Mouse (Mus musculus) spleen, adult 2 months (tissue): ENCODE data around the gene Amn.

Experiments used
- CTCF ChIP-seq: fragments of 200-500 bp; IDR thresholded peaks from 2 replicates; pipeline ENCODE4 v1.5.1; 2011; ENCODE audit warnings: mild to moderate bottlenecking, inconsistent platforms; ENCODE audit not compliant: insufficient read depth, insufficient read length, insufficient replicate concordance; ENCODE audit errors: extremely low read depth
- POLR2A ChIP-seq: fragments of 200-500 bp; IDR thresholded peaks from 2 replicates; pipeline ENCODE4 v1.6.1; 2011; ENCODE audit warnings: low read depth, low read length, inconsistent platforms

GRCm38 (mm10) chr12:111275150-111275841 is 4.4 kb downstream of the Amn start:
- TF ChIP-seq CTCF (no peak), POLR2A (no peak)
